Comparison of ENCODE assay signal across 22 mouse cellular contexts in the genomic region with DNA sequence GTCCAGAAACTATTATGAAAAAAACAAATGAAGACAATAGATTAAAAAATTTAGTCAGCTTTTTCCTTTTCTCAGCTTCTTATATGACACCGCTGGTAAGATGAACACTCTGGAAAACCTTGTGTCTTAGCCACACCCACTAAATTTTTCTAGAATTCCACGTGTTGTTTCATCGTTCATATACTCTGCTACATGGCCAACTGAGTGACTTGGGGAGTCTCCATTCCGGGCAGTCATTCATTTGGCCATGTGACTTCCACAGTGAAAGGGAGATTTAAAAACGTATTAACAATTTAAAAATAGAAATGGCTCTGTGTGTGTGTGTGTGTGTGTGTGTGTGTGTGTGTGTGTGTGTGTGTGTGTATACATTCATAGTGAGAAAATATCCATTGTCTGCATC.
DNase-seq lines count a peak whose midpoint lies in the region; ATAC-seq and TF ChIP-seq lines count a peak whose summit lies in the region.
"Had no signal": no experiment of that assay in that cellular context is flagged by ENCODE, and none has a peak within 500 bp of the region (broad histone marks: within the 10 kb centered on the region; RNA-seq: fewer than 3 reads in every experiment).

No protein-coding gene starts in this region.

- no peak overlapping the region for H3K9ac ChIP-seq in stomach, embryonic 15.5 days
- H3K9ac ChIP-seq in stomach, postnatal 0 days (ENCODE audit: low read length), result no peak overlapping the region
- H3K9ac ChIP-seq in embryonic facial prominence, embryonic 15.5 days, result no peak overlapping the region
- H3K9ac ChIP-seq: forebrain, postnatal 0 days; heart, embryonic 12.5 days; hindbrain, embryonic 14.5 days; intestine, embryonic 15.5 days; liver, embryonic 13.5 days; lung, embryonic 14.5 days had no signal

- TF ChIP-seq EP300 in stomach, postnatal 0 days (optimal IDR thresholded peaks at IDR 0.05), result no peak

- H3K4me1 ChIP-seq in stomach, embryonic 15.5 days, result no peaks in the 10 kb centered on the region
- no peaks in the 10 kb centered on the region for H3K4me1 ChIP-seq in stomach, postnatal 0 days (replicated peaks; ENCODE audit: control insufficient read depth, insufficient read depth)
- H3K4me1 ChIP-seq in embryonic facial prominence, embryonic 15.5 days, result peaks cover 7% of the 10 kb centered on the region; the same call in 1 of the 2 replicates
- peaks cover 8% of the 10 kb centered on the region for H3K4me1 ChIP-seq in thymus, adult 2 months (replicated peaks; ENCODE audit: control insufficient read depth, insufficient read depth, low read length)
- H3K4me1 ChIP-seq: liver, embryonic 13.5 days had no signal

- 51% methylated on average over 5 of the region's 5 CpGs for WGBS in stomach, embryonic 15.5 days
- 32% methylated on average over 5 of the region's 5 CpGs for WGBS in stomach, postnatal 0 days
- 31% methylated on average over 5 of the region's 5 CpGs for WGBS in embryonic facial prominence, embryonic 15.5 days
- 66% methylated on average over 5 of the region's 5 CpGs for WGBS in thymus, adult 2 months

- TF ChIP-seq POLR2A in thymus, adult 2 months (IDR thresholded peaks at IDR 0.05; ENCODE audit: control insufficient read depth, extremely low read depth, insufficient read depth, low read length, poor library complexity), result no peak

- no peak for ATAC-seq in stomach, embryonic 15.5 days (ENCODE audit: insufficient read depth, low FRiP score, low read depth)
- ATAC-seq in stomach, postnatal 0 days (ENCODE audit: low FRiP score, low TSS enrichment), result no peak
- ATAC-seq in embryonic facial prominence, embryonic 15.5 days (ENCODE audit: insufficient number of reproducible peaks, low FRiP score, low TSS enrichment, low read depth), result no peak
- no peak for ATAC-seq in erythroid progenitor cell, adult 5-6 weeks (replicated peaks; ENCODE audit: low FRiP score, poor library complexity, severe bottlenecking)
- ATAC-seq: activated CD4-positive, CD25-positive, alpha-beta regulatory T cell, adult 4 months; forebrain, postnatal 0 days had no signal

- no peaks in the 10 kb centered on the region for H3K36me3 ChIP-seq in stomach, embryonic 15.5 days
- H3K36me3 ChIP-seq in stomach, postnatal 0 days (ENCODE audit: control insufficient read depth, insufficient read depth, low read length), result no peaks in the 10 kb centered on the region
- no peaks in the 10 kb centered on the region for H3K36me3 ChIP-seq in embryonic facial prominence, embryonic 15.5 days
- no peaks in the 10 kb centered on the region for H3K36me3 ChIP-seq in thymus, adult 2 months (ENCODE audit: control insufficient read depth, insufficient read depth, low read length)
- H3K36me3 ChIP-seq: heart, embryonic 12.5 days; intestine, embryonic 15.5 days; liver, embryonic 13.5 days had no signal

- no peaks in the 10 kb centered on the region for H3K27me3 ChIP-seq in stomach, embryonic 15.5 days (replicated peaks)
- no peaks in the 10 kb centered on the region for H3K27me3 ChIP-seq in stomach, postnatal 0 days (ENCODE audit: control insufficient read depth, insufficient read depth, low read length)
- no peaks in the 10 kb centered on the region for H3K27me3 ChIP-seq in embryonic facial prominence, embryonic 15.5 days
- no peaks in the 10 kb centered on the region for H3K27me3 ChIP-seq in thymus, adult 2 months (ENCODE audit: control insufficient read depth, insufficient read depth, low read length)
- H3K27me3 ChIP-seq: heart, embryonic 12.5 days; intestine, embryonic 15.5 days; liver, embryonic 13.5 days had no signal

- no peak overlapping the region for H3K4me3 ChIP-seq in gastrocnemius, adult 2 months
- H3K4me3 ChIP-seq in stomach, embryonic 15.5 days (replicated peaks), result no peak overlapping the region
- no peak overlapping the region for H3K4me3 ChIP-seq in stomach, postnatal 0 days (ENCODE audit: low read depth, low read length)
- H3K4me3 ChIP-seq in embryonic facial prominence, embryonic 15.5 days (replicated peaks), result no peak overlapping the region
- no peak overlapping the region for H3K4me3 ChIP-seq in thymus, adult 2 months (ENCODE audit: control insufficient read depth, insufficient read depth, low read length)
- H3K4me3 ChIP-seq: heart, embryonic 12.5 days; intestine, embryonic 15.5 days; left cerebral cortex, adult 2 months; liver, embryonic 13.5 days had no signal

- no peak for DNase-seq in gastrocnemius, adult 2 months
- no peak for DNase-seq in gastrocnemius, postnatal 4 days (ENCODE audit: low spot score in 2 of 2)
- DNase-seq in stomach, postnatal 0 days (ENCODE audit: low spot score), result no peak
- no peak for DNase-seq in thymus, postnatal 4 days
- DNase-seq in thymus, adult 2 months, result no peak
- DNase-seq: adrenal gland, postnatal 25 days; cerebellum, adult 18-20 months; cerebellum, postnatal 25 days; embryo, embryonic 11 days; forebrain, postnatal 0 days; kidney, adult 9 months; liver, embryonic 13.5 days had no signal

- no peak for TF ChIP-seq CTCF in gastrocnemius, adult 2 months (IDR thresholded peaks at IDR 0.05)
- no peak for TF ChIP-seq CTCF in stomach, postnatal 0 days (IDR thresholded peaks at IDR 0.05; ENCODE audit: low read depth)
- no peak for TF ChIP-seq CTCF in thymus, adult 2 months (IDR thresholded peaks at IDR 0.05; ENCODE audit: borderline replicate concordance, control insufficient read depth, extremely low read depth, insufficient read depth, low read length, poor library complexity)

- no peaks in the 10 kb centered on the region for H3K9me3 ChIP-seq in stomach, embryonic 15.5 days
- no peaks in the 10 kb centered on the region for H3K9me3 ChIP-seq in stomach, postnatal 0 days (ENCODE audit: control insufficient read depth, low read length)
- no peaks in the 10 kb centered on the region for H3K9me3 ChIP-seq in embryonic facial prominence, embryonic 15.5 days (replicated peaks)
- H3K9me3 ChIP-seq: heart, embryonic 12.5 days; intestine, embryonic 15.5 days; liver, embryonic 13.5 days had no signal

- intact Hi-C loops in gastrocnemius, adult 2 months (cut with DNase I), result no loop called here

- H3K27ac ChIP-seq in gastrocnemius, adult 2 months, result peak overlapping the region; percentile 79
- peak overlapping the region; percentile 58; the same call in 1 of the 2 replicates for H3K27ac ChIP-seq in stomach, embryonic 15.5 days
- no peak overlapping the region for H3K27ac ChIP-seq in stomach, postnatal 0 days (replicated peaks)
- peak overlapping the region; percentile 76 for H3K27ac ChIP-seq in embryonic facial prominence, embryonic 15.5 days (replicated peaks)
- no peak overlapping the region for H3K27ac ChIP-seq in thymus, adult 2 months (ENCODE audit: control insufficient read depth, insufficient read depth, low read length)
- H3K27ac ChIP-seq: hindbrain, embryonic 14.5 days; intestine, embryonic 15.5 days; left cerebral cortex, adult 2 months; liver, embryonic 13.5 days had no signal

- no peak overlapping the region for H3K4me2 ChIP-seq in stomach, embryonic 15.5 days
- H3K4me2 ChIP-seq in stomach, postnatal 0 days (replicated peaks; ENCODE audit: low read depth), result no peak overlapping the region
- H3K4me2 ChIP-seq in embryonic facial prominence, embryonic 15.5 days (replicated peaks), result no peak overlapping the region
- H3K4me2 ChIP-seq: heart, embryonic 12.5 days; hindbrain, embryonic 14.5 days; intestine, embryonic 15.5 days; liver, embryonic 13.5 days; lung, embryonic 14.5 days; midbrain, embryonic 11.5 days had no signal

Comparison
In these comparisons a context has a peak if more than half of its experiments do, and no peak if none do; other contexts are left out.
1. H3K27ac ChIP-seq: peak in gastrocnemius, adult 2 months (single experiment), stomach, embryonic 15.5 days (single experiment) and embryonic facial prominence, embryonic 15.5 days (single experiment); none in stomach, postnatal 0 days (single experiment) and thymus, adult 2 months (single experiment).